ENCODE assay signal across 27 mouse cellular contexts in the genomic region with DNA sequence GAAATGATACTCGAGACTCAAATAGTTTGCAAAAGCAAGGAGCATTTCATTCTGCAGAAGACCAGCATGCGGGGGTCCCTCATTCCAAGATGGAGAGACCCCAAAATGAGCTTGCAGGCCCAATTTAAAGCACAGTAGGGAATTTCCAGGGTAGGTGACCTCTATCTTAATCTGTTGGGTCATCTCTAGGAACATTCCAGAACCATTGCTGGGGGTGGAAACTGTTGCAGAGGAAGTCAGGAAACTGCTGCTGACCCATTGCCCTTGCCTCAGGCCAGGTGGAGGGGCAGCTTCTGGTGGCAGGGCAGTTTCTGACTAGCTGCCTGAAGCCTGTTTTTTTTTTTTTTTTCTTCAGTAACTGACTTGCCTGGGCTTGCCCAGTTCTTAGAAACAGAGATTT.
A peak's percentile ranks its signal among the peaks of the same experiment; 100 is the strongest.
DNase-seq lines count a peak whose midpoint lies in the region; ATAC-seq and TF ChIP-seq lines count a peak whose summit lies in the region.
"Had no signal": no experiment of that assay in that cellular context is flagged by ENCODE, and none has a peak within 500 bp of the region (broad histone marks: within the 10 kb centered on the region; RNA-seq: fewer than 3 reads in every experiment).

No protein-coding gene starts in this region.

- no peaks in the 10 kb centered on the region for H3K9me3 ChIP-seq in kidney, embryonic 15.5 days (replicated peaks)
- H3K9me3 ChIP-seq in CH12.LX (replicated peaks; ENCODE audit: low read length) (peaks cover 9% of the 10 kb centered on the region), ES-E14 (ENCODE audit: control insufficient read depth, insufficient read depth, low read depth, low read length) (no peaks in the 10 kb centered on the region)
- H3K9me3 ChIP-seq: embryonic facial prominence, embryonic 13.5 days; G1E; hindbrain, embryonic 12.5 days; intestine, embryonic 15.5 days; midbrain, embryonic 13.5 days had no signal

- TF ChIP-seq CTCF in CH12.LX (conservative IDR thresholded peaks at IDR 0.05 in 1 of 2, IDR thresholded peaks at IDR 0.05 in 1 of 2; ENCODE audit: low read depth in 2 of 2, low read length in 2 of 2) = no peak

- peak; percentile 46 for DNase-seq in kidney, adult 18-20 months
- DNase-seq in CH12.LX (ENCODE audit: extremely low read depth) (no peak), ES-E14 (ENCODE audit: low read depth, low spot score) (peak; percentile 36)
- peak; percentile 27 for DNase-seq in kidney, postnatal 10 days
- DNase-seq in gastrocnemius, postnatal 10 days = no peak
- no peak for DNase-seq in embryo, embryonic 11 days
- DNase-seq: adrenal gland, postnatal 14 days; cerebellum, adult 8-10 months; cerebellum, postnatal 36 days; gastrocnemius, adult 2 months; heart, postnatal 36 days; liver; lung, adult 2 months; lung, postnatal 10 days; thymus, postnatal 36 days had no signal

- TF ChIP-seq RAD21 in CH12.LX (IDR thresholded peaks at IDR 0.05; ENCODE audit: low read depth, low read length) = no peak

- no peak overlapping the region for H3K4me3 ChIP-seq in kidney, embryonic 15.5 days (replicated peaks)
- H3K4me3 ChIP-seq in CH12.LX (replicated peaks in 1 of 3; ENCODE audit: low read depth in 2 of 3, low read length in 2 of 3, poor library complexity in 1 of 3) (no peak overlapping the region), ES-E14 (ENCODE audit: insufficient read depth in 1 of 2, low read depth in 1 of 2, low read length in 2 of 2, poor library complexity in 1 of 2, severe bottlenecking in 1 of 2) (no peak overlapping the region)
- H3K4me3 ChIP-seq: embryonic facial prominence, embryonic 13.5 days; forebrain, embryonic 10.5 days; gastrocnemius, adult 2 months; hindbrain, embryonic 12.5 days; intestine, embryonic 15.5 days; midbrain, embryonic 13.5 days had no signal

- TF ChIP-seq POLR2A in CH12.LX (IDR thresholded peaks at IDR 0.05; ENCODE audit: low read depth, low read length) = no peak

- H3K9ac ChIP-seq in kidney, embryonic 15.5 days = no peak overlapping the region
- H3K9ac ChIP-seq in CH12.LX (ENCODE audit: insufficient read depth, low read depth) (no peak overlapping the region), ES-E14 (ENCODE audit: insufficient read depth, low read depth, low read length, poor library complexity, severe bottlenecking) (no peak overlapping the region)
- H3K9ac ChIP-seq: embryonic facial prominence, embryonic 13.5 days; hindbrain, embryonic 12.5 days; intestine, embryonic 15.5 days; liver, embryonic 14.5 days; midbrain, embryonic 13.5 days had no signal

- TF ChIP-seq EP300 in CH12.LX (IDR thresholded peaks at IDR 0.05; ENCODE audit: low read length) = no peak

- no peak for ATAC-seq in kidney, embryonic 15.5 days (replicated peaks; ENCODE audit: low FRiP score)
- ATAC-seq: CD4-positive, CD25-positive, alpha-beta regulatory T cell, adult 4 months; forebrain, embryonic 16.5 days; hindbrain, postnatal 0 days; intestine, embryonic 15.5 days; midbrain, embryonic 13.5 days had no signal

- in situ Hi-C loops in CH12.LX (cut with MboI; ENCODE audit: low pct_ligation_motif_present, low pct_unique_long_range_greater_than_20kb, low sequenced_read_pairs) (no loop called here), ES-E14 (cut with MboI; ENCODE audit: low sequenced_read_pairs in 2 of 2, unreplicated experiment in 2 of 2) (no loop called here)

- no peaks in the 10 kb centered on the region for H3K36me3 ChIP-seq in kidney, embryonic 15.5 days
- no peaks in the 10 kb centered on the region for H3K36me3 ChIP-seq in CH12.LX (replicated peaks in 1 of 2; ENCODE audit: control insufficient read depth in 1 of 2, insufficient read depth in 1 of 2, low read length in 1 of 2)
- no peaks in the 10 kb centered on the region; the same call in 1 of the 2 replicates for H3K36me3 ChIP-seq in ES-E14 (ENCODE audit: control insufficient read depth, insufficient read depth, low read length, poor library complexity, severe bottlenecking)
- H3K36me3 ChIP-seq: embryonic facial prominence, embryonic 13.5 days; forebrain, embryonic 10.5 days; G1E; hindbrain, embryonic 12.5 days; intestine, embryonic 15.5 days; midbrain, embryonic 13.5 days had no signal

- H3K27me3 ChIP-seq in kidney, embryonic 15.5 days = no peaks in the 10 kb centered on the region
- no peaks in the 10 kb centered on the region for H3K27me3 ChIP-seq in CH12.LX (replicated peaks)
- H3K27me3 ChIP-seq: embryonic facial prominence, embryonic 13.5 days; hindbrain, embryonic 12.5 days; intestine, embryonic 15.5 days; midbrain, embryonic 13.5 days had no signal

- H3K27ac ChIP-seq in kidney, embryonic 15.5 days = no peak overlapping the region
- H3K27ac ChIP-seq in CH12.LX (ENCODE audit: insufficient read depth, low read depth) (no peak overlapping the region), ES-E14 (ENCODE audit: insufficient read depth, low read depth, low read length, poor library complexity, severe bottlenecking) (peak overlapping the region; percentile 98)
- H3K27ac ChIP-seq: embryonic facial prominence, embryonic 13.5 days; forebrain, embryonic 10.5 days; gastrocnemius, adult 2 months; hindbrain, embryonic 12.5 days; hindbrain, postnatal 0 days; intestine, embryonic 15.5 days; liver, embryonic 14.5 days; macrophage; midbrain, embryonic 13.5 days had no signal

- H3K4me2 ChIP-seq in kidney, embryonic 15.5 days = no peak overlapping the region
- no peak overlapping the region for H3K4me2 ChIP-seq in CH12.LX (ENCODE audit: insufficient read depth, low read depth, poor library complexity, severe bottlenecking)
- H3K4me2 ChIP-seq: embryonic facial prominence, embryonic 13.5 days; hindbrain, embryonic 12.5 days; intestine, embryonic 15.5 days; midbrain, embryonic 13.5 days had no signal

- WGBS in kidney, embryonic 15.5 days = 95% methylated on average over 2 of the region's 2 CpGs

- dilution Hi-C loops in CH12.LX (cut with MboI; ENCODE audit: extremely low pct_ligation_motif_present, extremely low pct_unique_long_range_greater_than_20kb, low sequenced_read_pairs) = no loop called here

- H3K79me2 ChIP-seq in CH12.LX (replicated peaks; ENCODE audit: control insufficient read depth, extremely low read depth, insufficient read depth, poor library complexity, severe bottlenecking) = no peaks in the 10 kb centered on the region

- no peaks in the 10 kb centered on the region for H3K4me1 ChIP-seq in kidney, embryonic 15.5 days
- peaks cover 6 to 20% of the 10 kb centered on the region in 2 experiments; a peak in 3 of 4 replicates for H3K4me1 ChIP-seq in CH12.LX (ENCODE audit: control insufficient read depth in 1 of 2, insufficient read depth in 2 of 2)
- peaks cover 3 to 11% of the 10 kb centered on the region in 2 experiments for H3K4me1 ChIP-seq in ES-E14 (ENCODE audit: control insufficient read depth in 2 of 2, insufficient read depth in 2 of 2, low read length in 2 of 2, poor library complexity in 1 of 2)
- H3K4me1 ChIP-seq: embryonic facial prominence, embryonic 13.5 days; forebrain, embryonic 10.5 days; hindbrain, embryonic 12.5 days; intestine, embryonic 15.5 days; midbrain, embryonic 13.5 days had no signal

TF ChIP-seq in CH12.LX, 34 proteins besides CTCF, POLR2A, EP300 and RAD21:
- no peak for TF ChIP-seq USF2 (conservative IDR thresholded peaks at IDR 0.05; ENCODE audit: low read depth, low read length)
- peak; percentile 89 for TF ChIP-seq ZNF384 (IDR thresholded peaks at IDR 0.05; ENCODE audit: low read depth, low read length)
TF ChIP-seq in CH12.LX: peak in this region for 1.

TF ChIP-seq in ES-E14, 5 proteins besides CTCF, POLR2A, EP300 and RAD21:
- TF ChIP-seq CHD2 (IDR thresholded peaks at IDR 0.05; ENCODE audit: low read depth, low read length) (no peak), ZC3H11A (IDR thresholded peaks at IDR 0.05; ENCODE audit: borderline replicate concordance, low read depth, low read length) (no peak), MAFK (IDR thresholded peaks at IDR 0.05; ENCODE audit: insufficient read depth, low read depth, low read length) (no peak), ZNF384 (IDR thresholded peaks at IDR 0.05; ENCODE audit: low read depth, low read length) (no peak), HCFC1 (IDR thresholded peaks at IDR 0.05; ENCODE audit: borderline replicate concordance, insufficient read depth, low read length) (no peak)

Comparison
In these comparisons a context has a peak if more than half of its experiments do, and no peak if none do; other contexts are left out.
1. DNase-seq: peak in kidney, adult 18-20 months (single experiment), ES-E14 (single experiment) and kidney, postnatal 10 days (single experiment); none in CH12.LX (single experiment), gastrocnemius, postnatal 10 days (single experiment) and embryo, embryonic 11 days (single experiment).